Mouse (Mus musculus): ENCODE results near the gene Banp. TPM values are rescaled to one million over a fixed set of nuclear protein-coding genes. Genes with fewer than 3 reads are reported as not detected.

Gene Banp
- total and polyA plus RNA-seq, 3 experiments, result 35.7 to 50.7 (median 42.5) TPM

GRCm38 (mm10) chr8:122035543-122035942 lies 86.0 kb downstream of the Banp start:
- TF ChIP-seq GATA1 (IDR thresholded peaks at IDR 0.05; ENCODE audit: borderline replicate concordance, low read length) (no peak), GATA2 (IDR thresholded peaks at IDR 0.05; ENCODE audit: borderline replicate concordance, low read depth, low read length) (no peak), TAL1 (conservative IDR thresholded peaks at IDR 0.05; ENCODE audit: low read depth, low read length) (no peak), CTCF (IDR thresholded peaks at IDR 0.05; ENCODE audit: low read depth, low read length) (no peak), POLR2AphosphoS5 (IDR thresholded peaks at IDR 0.05; ENCODE audit: insufficient replicate concordance, low read depth, low read length) (no peak)
- Histone ChIP-seq H3K9me3 (replicated peaks) (no peaks in the 10 kb centered on the region), H3K4me1 (ENCODE audit: insufficient read depth, low read depth, low read length) (no peaks in the 10 kb centered on the region), H3K27me3 (ENCODE audit: insufficient read depth, low read length) (peaks cover 95% of the 10 kb centered on the region), H3K36me3 (replicated peaks) (no peaks in the 10 kb centered on the region), H3K4me3 (ENCODE audit: low read depth, low read length) (no peak overlapping the region)
- DNase-seq (ENCODE audit: low spot score) (no peak), ATAC-seq (ENCODE audit: extremely low read depth, insufficient number of reproducible peaks, low FRiP score, poor library complexity, severe bottlenecking) (no peak)

GRCm38 (mm10) chr8:122036325-122036724 lies 86.8 kb downstream of the Banp start:
- no peaks in the 10 kb centered on the region for H3K9me3 ChIP-seq (replicated peaks)
- no peaks in the 10 kb centered on the region for H3K4me1 ChIP-seq (ENCODE audit: insufficient read depth, low read depth, low read length)
- H3K27me3 ChIP-seq (ENCODE audit: insufficient read depth, low read length), result peaks cover 96% of the 10 kb centered on the region
- DNase-seq (ENCODE audit: low spot score) (no peak), ATAC-seq (ENCODE audit: extremely low read depth, insufficient number of reproducible peaks, low FRiP score, poor library complexity, severe bottlenecking) (no peak)
- TF ChIP-seq TAL1 (conservative IDR thresholded peaks at IDR 0.05; ENCODE audit: low read depth, low read length), result no peak
- no peaks in the 10 kb centered on the region for H3K36me3 ChIP-seq (replicated peaks)
- no peak overlapping the region for H3K4me3 ChIP-seq (ENCODE audit: low read depth, low read length)

DNA sequence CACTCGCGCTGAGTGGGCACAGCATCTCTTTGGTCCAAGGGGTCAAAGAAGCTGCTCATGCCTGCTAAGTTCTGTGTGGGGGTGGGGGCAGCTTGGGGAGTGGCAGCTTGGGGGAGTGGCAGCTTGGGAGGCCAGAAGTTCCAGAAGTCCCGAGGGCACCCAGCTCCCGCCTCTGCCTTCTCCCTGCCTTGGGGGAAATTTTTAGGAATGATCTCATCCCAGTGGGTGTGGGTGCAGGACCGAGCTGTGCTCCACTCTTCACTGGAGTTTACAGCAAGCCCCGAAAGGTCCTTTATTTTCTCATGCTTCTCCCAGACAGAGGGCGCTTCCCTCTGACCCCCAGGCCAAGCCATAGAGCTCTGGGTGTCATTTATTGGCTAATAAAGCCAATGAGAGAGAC lies 87.7 kb downstream of the Banp start:
- no peak for TF ChIP-seq GATA1 (IDR thresholded peaks at IDR 0.05; ENCODE audit: borderline replicate concordance, low read length)
- TF ChIP-seq GATA2 (IDR thresholded peaks at IDR 0.05; ENCODE audit: borderline replicate concordance, low read depth, low read length), result no peak
- TF ChIP-seq CTCF (IDR thresholded peaks at IDR 0.05; ENCODE audit: low read depth, low read length), result no peak
- TF ChIP-seq TAL1 (conservative IDR thresholded peaks at IDR 0.05; ENCODE audit: low read depth, low read length), result no peak
- no peak for TF ChIP-seq POLR2AphosphoS5 (IDR thresholded peaks at IDR 0.05; ENCODE audit: insufficient replicate concordance, low read depth, low read length)
- no peaks in the 10 kb centered on the region for H3K4me1 ChIP-seq (ENCODE audit: insufficient read depth, low read depth, low read length)
- no peak overlapping the region for H3K4me3 ChIP-seq (ENCODE audit: low read depth, low read length)
- ATAC-seq (ENCODE audit: extremely low read depth, insufficient number of reproducible peaks, low FRiP score, poor library complexity, severe bottlenecking), result no peak
- H3K27me3 ChIP-seq (ENCODE audit: insufficient read depth, low read length), result peaks cover 93% of the 10 kb centered on the region
- DNase-seq (ENCODE audit: low spot score), result no peak
- no peaks in the 10 kb centered on the region for H3K36me3 ChIP-seq (replicated peaks)
- no peaks in the 10 kb centered on the region for H3K9me3 ChIP-seq (replicated peaks)

DNA sequence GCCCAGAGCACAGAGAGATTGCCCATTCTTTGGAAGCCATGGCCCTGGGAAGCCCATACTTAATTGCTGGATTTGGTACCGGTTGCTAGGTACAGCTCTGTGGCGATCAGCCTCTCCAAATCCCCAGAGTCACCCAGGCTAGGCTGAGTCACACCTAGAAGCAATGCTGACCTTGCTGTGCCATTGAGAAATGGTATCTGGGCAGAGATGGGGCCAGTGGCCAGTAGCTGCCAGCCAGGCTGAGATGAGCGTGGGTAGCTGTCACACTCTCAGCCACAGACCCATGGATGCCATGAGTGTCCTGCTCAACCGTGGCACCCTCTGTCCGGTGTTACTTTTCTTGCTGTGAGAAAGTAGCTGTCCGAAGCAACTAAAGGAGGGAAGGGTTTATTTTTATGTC lies 88.5 kb downstream of the Banp start:
- Histone ChIP-seq H3K36me3 (replicated peaks) (no peaks in the 10 kb centered on the region), H3K9me3 (replicated peaks) (no peaks in the 10 kb centered on the region), H3K4me1 (ENCODE audit: insufficient read depth, low read depth, low read length) (no peaks in the 10 kb centered on the region), H3K27me3 (ENCODE audit: insufficient read depth, low read length) (peaks cover 89% of the 10 kb centered on the region), H3K4me3 (ENCODE audit: low read depth, low read length) (no peak overlapping the region; the same call in 1 of the 2 replicates)
- TF ChIP-seq POLR2AphosphoS5 (IDR thresholded peaks at IDR 0.05; ENCODE audit: insufficient replicate concordance, low read depth, low read length) (no peak), CTCF (IDR thresholded peaks at IDR 0.05; ENCODE audit: low read depth, low read length) (no peak), GATA2 (IDR thresholded peaks at IDR 0.05; ENCODE audit: borderline replicate concordance, low read depth, low read length) (no peak), TAL1 (conservative IDR thresholded peaks at IDR 0.05; ENCODE audit: low read depth, low read length) (no peak), GATA1 (IDR thresholded peaks at IDR 0.05; ENCODE audit: borderline replicate concordance, low read length) (no peak)
- ATAC-seq (ENCODE audit: extremely low read depth, insufficient number of reproducible peaks, low FRiP score, poor library complexity, severe bottlenecking) (no peak), DNase-seq (ENCODE audit: low spot score) (no peak)

GRCm38 (mm10) chr8:122039452-122039851 lies 89.9 kb downstream of the Banp start:
- no peaks in the 10 kb centered on the region for H3K36me3 ChIP-seq (replicated peaks)
- H3K9me3 ChIP-seq (replicated peaks), result no peaks in the 10 kb centered on the region
- TF ChIP-seq GATA2 (IDR thresholded peaks at IDR 0.05; ENCODE audit: borderline replicate concordance, low read depth, low read length) (no peak), TAL1 (conservative IDR thresholded peaks at IDR 0.05; ENCODE audit: low read depth, low read length) (no peak), POLR2AphosphoS5 (IDR thresholded peaks at IDR 0.05; ENCODE audit: insufficient replicate concordance, low read depth, low read length) (no peak), GATA1 (IDR thresholded peaks at IDR 0.05; ENCODE audit: borderline replicate concordance, low read length) (no peak), CTCF (IDR thresholded peaks at IDR 0.05; ENCODE audit: low read depth, low read length) (no peak)
- H3K4me1 ChIP-seq (ENCODE audit: insufficient read depth, low read depth, low read length), result no peaks in the 10 kb centered on the region
- no peak overlapping the region for H3K4me3 ChIP-seq (ENCODE audit: low read depth, low read length)
- no peak for DNase-seq (ENCODE audit: low spot score)
- peaks cover 88% of the 10 kb centered on the region for H3K27me3 ChIP-seq (ENCODE audit: insufficient read depth, low read length)
- no peak for ATAC-seq (ENCODE audit: extremely low read depth, insufficient number of reproducible peaks, low FRiP score, poor library complexity, severe bottlenecking)

DNA sequence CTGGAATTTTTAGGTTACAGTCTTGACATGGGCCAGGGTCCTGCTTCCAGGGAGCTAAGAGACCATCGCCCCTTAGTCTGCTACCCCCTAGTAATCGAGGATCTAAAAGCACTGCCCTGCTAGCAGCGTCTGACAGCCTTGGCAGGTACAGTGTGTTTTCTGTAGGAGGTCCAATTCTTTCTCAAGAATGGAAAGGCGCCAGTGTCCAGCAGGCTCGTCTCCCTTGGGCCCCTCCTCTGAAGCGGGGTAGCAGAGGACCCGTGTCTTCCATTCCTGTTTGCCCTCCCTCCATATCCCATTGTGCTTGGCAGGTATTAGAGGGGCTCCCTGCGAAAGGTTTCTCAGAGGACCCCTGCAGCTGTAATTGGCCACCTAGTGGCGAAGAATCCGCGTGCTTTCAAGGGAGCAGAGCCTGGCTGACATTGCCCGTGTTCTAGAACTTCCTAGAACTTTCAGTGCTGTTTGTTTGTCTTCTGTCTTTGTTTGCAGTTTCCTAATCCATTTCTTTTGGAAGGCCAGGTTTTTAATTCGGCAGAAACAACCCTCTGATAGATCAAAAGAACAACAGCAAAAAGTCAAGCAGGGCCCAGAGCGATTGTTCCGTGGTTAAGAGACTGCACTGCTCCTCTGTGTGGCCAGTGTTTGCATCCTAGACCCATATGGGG lies 97.8 kb downstream of the Banp start:
- Histone ChIP-seq H3K36me3 (replicated peaks) (no peaks in the 10 kb centered on the region), H3K9me3 (replicated peaks) (no peaks in the 10 kb centered on the region), H3K4me3 (ENCODE audit: low read depth, low read length) (no peak overlapping the region), H3K27me3 (ENCODE audit: insufficient read depth, low read length) (peaks cover 72% of the 10 kb centered on the region), H3K4me1 (ENCODE audit: insufficient read depth, low read depth, low read length) (no peaks in the 10 kb centered on the region)
- DNase-seq (ENCODE audit: low spot score) (no peak), ATAC-seq (ENCODE audit: extremely low read depth, insufficient number of reproducible peaks, low FRiP score, poor library complexity, severe bottlenecking) (no peak)
- TF ChIP-seq GATA2 (IDR thresholded peaks at IDR 0.05; ENCODE audit: borderline replicate concordance, low read depth, low read length), result no peak
- no peak for TF ChIP-seq CTCF (IDR thresholded peaks at IDR 0.05; ENCODE audit: low read depth, low read length)
- no peak for TF ChIP-seq POLR2AphosphoS5 (IDR thresholded peaks at IDR 0.05; ENCODE audit: insufficient replicate concordance, low read depth, low read length)
- no peak for TF ChIP-seq TAL1 (conservative IDR thresholded peaks at IDR 0.05; ENCODE audit: low read depth, low read length)
- TF ChIP-seq GATA1 (IDR thresholded peaks at IDR 0.05; ENCODE audit: borderline replicate concordance, low read length), result no peak
